Mouse (Mus musculus): ENCODE results near the gene Elfn2. TPM values are rescaled to one million over a fixed set of nuclear protein-coding genes. Genes with fewer than 3 reads are reported as not detected.

Elfn2 gene
- total RNA-seq, 2 experiments from 2014 or later: 0.27 to 0.70 TPM

Other genes with a start within 250 kb of the Elfn2 start
- gene Il2rb, start 223.5 kb downstream of the Elfn2 start, total RNA-seq (2021): under 1 TPM; 0.16 to 0.20 TPM
- 10 to 100 TPM; 66.7 to 75.1 TPM for gene C1qtnf6, start 187.4 kb downstream of the Elfn2 start, total RNA-seq (2021)
- gene Sstr3, start 174.1 kb downstream of the Elfn2 start, total RNA-seq (2021): under 1 TPM in 1 of 2 experiments, not detected in 1; 0.05 TPM
- 10 to 100 TPM in 1 of 2 experiments, 1 to 10 TPM in 1; 4.6 to 10.2 TPM for gene Rac2, start 146.0 kb downstream of the Elfn2 start, total RNA-seq (2021)
- gene Cyth4, start 121.7 kb downstream of the Elfn2 start, total RNA-seq (2021): 10 to 100 TPM in 1 of 2 experiments, 1 to 10 TPM in 1; 8.6 to 10.1 TPM
- gene Mfng, start 54.7 kb upstream of the Elfn2 start, total RNA-seq (2021): 10 to 100 TPM in 1 of 2 experiments, 1 to 10 TPM in 1; 9.5 to 11.6 TPM
- gene Card10, start 84.3 kb upstream of the Elfn2 start, total RNA-seq (2021): 10 to 100 TPM; 12.6 to 13.3 TPM
- gene Cdc42ep1, start 123.9 kb upstream of the Elfn2 start, total RNA-seq (2021): 10 to 100 TPM; 43.2 to 47.6 TPM
- not detected for gene Lgals2, start 136.8 kb upstream of the Elfn2 start, total RNA-seq (2021)
- 10 to 100 TPM; 36.8 to 40.9 TPM for gene Gga1, start 158.4 kb upstream of the Elfn2 start, total RNA-seq (2021)
- gene Gm49510, start 180.9 kb upstream of the Elfn2 start, total RNA-seq (2021): not detected
- gene Sh3bp1, start 181.0 kb upstream of the Elfn2 start, total RNA-seq (2021): 10 to 100 TPM; 14.6 to 16.4 TPM
- gene Pdxp, start 195.1 kb upstream of the Elfn2 start, total RNA-seq (2021): 10 to 100 TPM; 16.4 to 21.7 TPM
- gene Lgals1, start 208.0 kb upstream of the Elfn2 start, total RNA-seq (2021): 1,000 to 10,000 TPM; 1,203 to 1,363 TPM
- 10 to 100 TPM; 34.4 to 38.6 TPM for gene Nol12, start 216.2 kb upstream of the Elfn2 start, total RNA-seq (2021)
- gene Triobp, start 229.0 kb upstream of the Elfn2 start, total RNA-seq (2021): 10 to 100 TPM; 83.6 to 94.1 TPM